Mouse (Mus musculus) spleen, adult 18-20 months (tissue): ENCODE results near the gene Kdelr2.
"Not testable (repeated sequence)": the region's sequence is repeated elsewhere in the genome, so short reads cannot be mapped to it uniquely, and the experiment has no call there.

Experiments
- DNase-seq, 2 experiments: peaks; one replicate each; pipeline ENCODE4 v3.0.0; 2022; ENCODE audit warnings: mixed read lengths in 2 of 2

Gene Kdelr2

GRCm38 (mm10) chr5:143403221-143404147 lies at the start of gene Kdelr2:
TSS of gene Kdelr2 (plus strand) at chr5:143403838.
- DNase-seq: peak; percentile 81 to 91

- no peak for DNase-seq
Observed at GRCm38 (mm10) chr5:143356017-143356416, 47.6 kb upstream of the Kdelr2 start.

- DNase-seq: no peak
Observed at GRCm38 (mm10) chr5:143356686-143357388, 46.8 kb upstream of the Kdelr2 start, which contains the start of gene Grid2ip. TSS of gene Grid2ip (plus strand) at chr5:143357338.

GRCm38 (mm10) chr5:143357564-143357963 lies 46.1 kb upstream of the Kdelr2 start:
- no peak for DNase-seq

- DNase-seq: no peak
Observed at GRCm38 (mm10) chr5:143359263-143359662, 44.4 kb upstream of the Kdelr2 start.

- DNase-seq: no peak
Observed at GRCm38 (mm10) chr5:143360000-143360399, 43.6 kb upstream of the Kdelr2 start.

GRCm38 (mm10) chr5:143361428-143361827 lies 42.2 kb upstream of the Kdelr2 start:
- no peak for DNase-seq

GRCm38 (mm10) chr5:143363678-143364615 lies 39.7 kb upstream of the Kdelr2 start:
- no peak for DNase-seq

GRCm38 (mm10) chr5:143367931-143368330 lies 35.7 kb upstream of the Kdelr2 start:
- no peak for DNase-seq

GRCm38 (mm10) chr5:143369611-143370255 lies 33.9 kb upstream of the Kdelr2 start:
- no peak for DNase-seq

GRCm38 (mm10) chr5:143370416-143371145 lies 33.1 kb upstream of the Kdelr2 start:
- DNase-seq: no peak

GRCm38 (mm10) chr5:143371146-143371510 lies 32.5 kb upstream of the Kdelr2 start:
- DNase-seq: no peak

GRCm38 (mm10) chr5:143372818-143373217 lies 30.8 kb upstream of the Kdelr2 start:
- no peak for DNase-seq

- peak in 1 of 2 experiments; percentile 53 for DNase-seq
Observed at GRCm38 (mm10) chr5:143375242-143375641, 28.4 kb upstream of the Kdelr2 start.

GRCm38 (mm10) chr5:143376156-143376555 lies 27.5 kb upstream of the Kdelr2 start:
- no peak for DNase-seq

GRCm38 (mm10) chr5:143386797-143387621 lies 16.6 kb upstream of the Kdelr2 start:
- peak in 1 of 2 experiments; percentile 9 for DNase-seq

- DNase-seq: no peak
Observed at GRCm38 (mm10) chr5:143394184-143394583, 9.5 kb upstream of the Kdelr2 start.

- not testable (repeated sequence) for DNase-seq
Observed at GRCm38 (mm10) chr5:143394966-143395365, 8.7 kb upstream of the Kdelr2 start.

- peak in 1 of 2 experiments; percentile 33 for DNase-seq
Observed at GRCm38 (mm10) chr5:143395649-143396048, 8.0 kb upstream of the Kdelr2 start.

- DNase-seq: no peak
Observed at GRCm38 (mm10) chr5:143400501-143400900, 3.1 kb upstream of the Kdelr2 start.
